Mouse (Mus musculus): ENCODE measurements at regions not wholly inside any gene's neighbourhood (a gene's known extent, or its start where the extent isn't known, plus 50 kb on each side); places are given as distances from the start of the nearest gene placed in this dataset.

- Histone ChIP-seq H3K4me2 (ENCODE audit: low read depth) (no peak overlapping the region), H3K27me3 (ENCODE audit: control insufficient read depth, insufficient read depth, insufficient read length) (no peaks in the 10 kb centered on the region)
These were observed 248.3 kb upstream of the Prok2 start for GRCm38 (mm10) chr6:99974464-99974863.

GRCm38 (mm10) chr6:99971376-99971775, 245.2 kb upstream of the Prok2 start:
- Histone ChIP-seq H3ac (ENCODE audit: control insufficient read depth, insufficient read length) (no peak overlapping the region), H3K36me3 (ENCODE audit: control insufficient read depth, insufficient read depth) (no peaks in the 10 kb centered on the region), H3K4me3 (no peak overlapping the region), H3K79me2 (ENCODE audit: control insufficient read depth, insufficient read depth) (no peaks in the 10 kb centered on the region), H3K27me3 (ENCODE audit: control insufficient read depth, insufficient read depth, insufficient read length) (peaks cover 7% of the 10 kb centered on the region), H3K4me2 (ENCODE audit: low read depth) (no peak overlapping the region)
- TF ChIP-seq MYOD1 (IDR thresholded peaks at IDR 0.05; ENCODE audit: control insufficient read depth in 1 of 3, insufficient read length in 2 of 3, low read depth in 2 of 3), result peak in 2 of 3 experiments; percentile 80 to 84
- TF ChIP-seq SRF (IDR thresholded peaks at IDR 0.05; ENCODE audit: control insufficient read depth, insufficient read length, low read depth), result no peak
- TF ChIP-seq REST (IDR thresholded peaks at IDR 0.05; ENCODE audit: insufficient read depth, insufficient read length), result no peak
- TF ChIP-seq E2F4 (IDR thresholded peaks at IDR 0.05; ENCODE audit: insufficient read depth), result no peak
- TF ChIP-seq POLR2A (IDR thresholded peaks at IDR 0.05; ENCODE audit: insufficient read length, low read depth), result no peak
- TF ChIP-seq MYOG (IDR thresholded peaks at IDR 0.05; ENCODE audit: control insufficient read depth in 1 of 3, insufficient read depth in 1 of 3, insufficient read length in 2 of 3, low read depth in 2 of 3), result peak in 1 of 3 experiments; percentile 56
- no peak for TF ChIP-seq TCF12 (IDR thresholded peaks at IDR 0.05; ENCODE audit: insufficient read depth, poor library complexity, severe bottlenecking)
- peak; percentile 19 for TF ChIP-seq TCF3 (IDR thresholded peaks at IDR 0.05; ENCODE audit: insufficient read length, low read depth)
- no peak for TF ChIP-seq USF1 (IDR thresholded peaks at IDR 0.05; ENCODE audit: low read depth)
- no peak for TF ChIP-seq MAX (IDR thresholded peaks at IDR 0.05; ENCODE audit: low read depth)
- TF ChIP-seq CEBPB (IDR thresholded peaks at IDR 0.05; ENCODE audit: insufficient read depth, poor library complexity, severe bottlenecking), result no peak
- TF ChIP-seq POLR2AphosphoS2 (IDR thresholded peaks at IDR 0.05; ENCODE audit: insufficient read length, low read depth), result no peak

More at GRCm38 (mm10) chr6:99974464-99974863, 248.3 kb upstream of the Prok2 start:
- TF ChIP-seq MYOD1 (IDR thresholded peaks at IDR 0.05; ENCODE audit: control insufficient read depth in 1 of 3, insufficient read length in 2 of 3, low read depth in 2 of 3) (no peak), MAX (IDR thresholded peaks at IDR 0.05; ENCODE audit: low read depth) (no peak), TCF12 (IDR thresholded peaks at IDR 0.05; ENCODE audit: insufficient read depth, poor library complexity, severe bottlenecking) (no peak), POLR2A (IDR thresholded peaks at IDR 0.05; ENCODE audit: insufficient read length, low read depth) (no peak), SRF (IDR thresholded peaks at IDR 0.05; ENCODE audit: control insufficient read depth, insufficient read length, low read depth) (no peak), USF1 (IDR thresholded peaks at IDR 0.05; ENCODE audit: low read depth) (no peak), E2F4 (IDR thresholded peaks at IDR 0.05; ENCODE audit: insufficient read depth) (no peak), CEBPB (IDR thresholded peaks at IDR 0.05; ENCODE audit: insufficient read depth, poor library complexity, severe bottlenecking) (no peak), REST (IDR thresholded peaks at IDR 0.05; ENCODE audit: insufficient read depth, insufficient read length) (no peak), MYOG (IDR thresholded peaks at IDR 0.05; ENCODE audit: control insufficient read depth in 1 of 3, insufficient read depth in 1 of 3, insufficient read length in 2 of 3, low read depth in 2 of 3) (no peak), TCF3 (IDR thresholded peaks at IDR 0.05; ENCODE audit: insufficient read length, low read depth) (no peak), POLR2AphosphoS2 (IDR thresholded peaks at IDR 0.05; ENCODE audit: insufficient read length, low read depth) (no peak)
- H3ac ChIP-seq (ENCODE audit: control insufficient read depth, insufficient read length), result no peak overlapping the region
- H3K79me2 ChIP-seq (ENCODE audit: control insufficient read depth, insufficient read depth), result no peaks in the 10 kb centered on the region
- H3K36me3 ChIP-seq (ENCODE audit: control insufficient read depth, insufficient read depth), result no peaks in the 10 kb centered on the region
- no peak overlapping the region for H3K4me3 ChIP-seq

- no peak overlapping the region for H3K4me3 ChIP-seq
- H3K36me3 ChIP-seq (ENCODE audit: control insufficient read depth, insufficient read depth), result no peaks in the 10 kb centered on the region
- H3K4me2 ChIP-seq (ENCODE audit: low read depth), result no peak overlapping the region
- no peaks in the 10 kb centered on the region for H3K79me2 ChIP-seq (ENCODE audit: control insufficient read depth, insufficient read depth)
- no peak overlapping the region for H3ac ChIP-seq (ENCODE audit: control insufficient read depth, insufficient read length)
- no peak for TF ChIP-seq MYOD1 (IDR thresholded peaks at IDR 0.05; ENCODE audit: control insufficient read depth in 1 of 3, insufficient read length in 2 of 3, low read depth in 2 of 3)
- TF ChIP-seq TCF3 (IDR thresholded peaks at IDR 0.05; ENCODE audit: insufficient read length, low read depth), result no peak
- no peak for TF ChIP-seq MYOG (IDR thresholded peaks at IDR 0.05; ENCODE audit: control insufficient read depth in 1 of 3, insufficient read depth in 1 of 3, insufficient read length in 2 of 3, low read depth in 2 of 3)
- no peak for TF ChIP-seq SRF (IDR thresholded peaks at IDR 0.05; ENCODE audit: control insufficient read depth, insufficient read length, low read depth)
- TF ChIP-seq REST (IDR thresholded peaks at IDR 0.05; ENCODE audit: insufficient read depth, insufficient read length), result no peak
- TF ChIP-seq POLR2A (IDR thresholded peaks at IDR 0.05; ENCODE audit: insufficient read length, low read depth), result no peak
- TF ChIP-seq USF1 (IDR thresholded peaks at IDR 0.05; ENCODE audit: low read depth), result no peak
- no peak for TF ChIP-seq POLR2AphosphoS2 (IDR thresholded peaks at IDR 0.05; ENCODE audit: insufficient read length, low read depth)
- no peak for TF ChIP-seq CEBPB (IDR thresholded peaks at IDR 0.05; ENCODE audit: insufficient read depth, poor library complexity, severe bottlenecking)
- H3K27me3 ChIP-seq (ENCODE audit: control insufficient read depth, insufficient read depth, insufficient read length), result peaks cover 7% of the 10 kb centered on the region
These were observed 242.7 kb upstream of the Prok2 start for GRCm38 (mm10) chr6:99968889-99969288.

GRCm38 (mm10) chr6:99967465-99967864, 241.3 kb upstream of the Prok2 start:
- H3K4me2 ChIP-seq (ENCODE audit: low read depth), result no peak overlapping the region
- TF ChIP-seq MAX (IDR thresholded peaks at IDR 0.05; ENCODE audit: low read depth) (no peak), MYOD1 (IDR thresholded peaks at IDR 0.05; ENCODE audit: control insufficient read depth in 1 of 3, insufficient read length in 2 of 3, low read depth in 2 of 3) (no peak), TCF3 (IDR thresholded peaks at IDR 0.05; ENCODE audit: insufficient read length, low read depth) (no peak), POLR2AphosphoS2 (IDR thresholded peaks at IDR 0.05; ENCODE audit: insufficient read length, low read depth) (no peak), CEBPB (IDR thresholded peaks at IDR 0.05; ENCODE audit: insufficient read depth, poor library complexity, severe bottlenecking) (no peak), REST (IDR thresholded peaks at IDR 0.05; ENCODE audit: insufficient read depth, insufficient read length) (no peak), USF1 (IDR thresholded peaks at IDR 0.05; ENCODE audit: low read depth) (no peak), POLR2A (IDR thresholded peaks at IDR 0.05; ENCODE audit: insufficient read length, low read depth) (no peak), TCF12 (IDR thresholded peaks at IDR 0.05; ENCODE audit: insufficient read depth, poor library complexity, severe bottlenecking) (no peak)
- H3K4me3 ChIP-seq, result no peak overlapping the region
- H3ac ChIP-seq (ENCODE audit: control insufficient read depth, insufficient read length), result no peak overlapping the region
- no peaks in the 10 kb centered on the region for H3K36me3 ChIP-seq (ENCODE audit: control insufficient read depth, insufficient read depth)
- peaks cover 11% of the 10 kb centered on the region for H3K27me3 ChIP-seq (ENCODE audit: control insufficient read depth, insufficient read depth, insufficient read length)
- H3K79me2 ChIP-seq (ENCODE audit: control insufficient read depth, insufficient read depth), result no peaks in the 10 kb centered on the region
